Mouse (Mus musculus): ENCODE results near the gene Cdon.
A peak's percentile ranks its signal among the peaks of the same experiment; 100 is the strongest.
"Not testable (repeated sequence)": the region's sequence is repeated elsewhere in the genome, so short reads cannot be mapped to it uniquely, and the experiment has no call there.

Cdon gene

DNA sequence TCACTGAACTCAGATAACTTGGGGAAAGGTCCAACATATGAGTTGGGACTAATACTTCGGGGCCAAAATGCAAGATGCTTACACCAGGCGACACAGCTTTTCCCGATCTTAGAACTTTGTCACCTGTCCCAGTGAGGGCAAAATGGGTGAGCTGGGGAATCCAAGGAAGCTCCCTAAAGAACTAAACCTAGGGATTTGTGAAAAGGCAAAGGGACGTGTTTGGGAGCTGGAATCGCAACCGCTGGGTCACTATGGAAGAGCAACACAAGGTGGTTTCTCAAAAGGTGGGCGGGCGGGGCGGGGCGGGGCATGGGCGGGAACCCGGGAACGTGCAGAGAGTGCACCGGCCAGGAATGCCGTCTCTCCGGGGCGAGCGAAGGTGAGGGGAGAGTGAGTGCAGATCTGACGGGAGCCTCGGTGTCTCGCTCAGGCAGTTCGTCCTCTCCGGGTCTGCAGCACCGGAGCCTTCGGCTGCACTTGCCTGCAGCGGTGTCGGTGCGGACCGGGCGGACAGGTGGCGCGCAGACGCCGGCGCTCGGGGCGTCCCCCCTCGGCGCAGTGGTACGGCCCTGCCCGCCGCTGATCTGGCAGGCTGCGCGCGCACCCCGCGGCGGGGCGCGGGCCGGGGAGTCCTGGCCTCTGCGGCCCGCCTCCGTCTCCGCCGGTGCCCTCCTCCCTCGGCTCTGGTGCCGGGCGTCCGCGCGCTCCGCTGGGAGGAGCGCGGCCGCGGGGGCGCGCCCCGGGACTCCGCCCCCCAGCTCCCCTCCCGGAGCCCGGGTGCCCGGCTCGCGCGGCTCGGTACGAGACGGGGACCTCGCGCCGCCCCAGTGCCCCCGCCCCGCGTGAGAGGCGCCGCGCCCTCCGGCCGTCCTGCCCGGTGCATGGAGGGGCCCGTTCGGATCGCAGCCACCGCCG is at the start of gene Cdon:
Cdon (plus strand) TSS at position 324 of the 915 bp plus-strand sequence.
- DNase-seq (ENCODE audit: low read depth, low spot score): peak; percentile 92

DNA sequence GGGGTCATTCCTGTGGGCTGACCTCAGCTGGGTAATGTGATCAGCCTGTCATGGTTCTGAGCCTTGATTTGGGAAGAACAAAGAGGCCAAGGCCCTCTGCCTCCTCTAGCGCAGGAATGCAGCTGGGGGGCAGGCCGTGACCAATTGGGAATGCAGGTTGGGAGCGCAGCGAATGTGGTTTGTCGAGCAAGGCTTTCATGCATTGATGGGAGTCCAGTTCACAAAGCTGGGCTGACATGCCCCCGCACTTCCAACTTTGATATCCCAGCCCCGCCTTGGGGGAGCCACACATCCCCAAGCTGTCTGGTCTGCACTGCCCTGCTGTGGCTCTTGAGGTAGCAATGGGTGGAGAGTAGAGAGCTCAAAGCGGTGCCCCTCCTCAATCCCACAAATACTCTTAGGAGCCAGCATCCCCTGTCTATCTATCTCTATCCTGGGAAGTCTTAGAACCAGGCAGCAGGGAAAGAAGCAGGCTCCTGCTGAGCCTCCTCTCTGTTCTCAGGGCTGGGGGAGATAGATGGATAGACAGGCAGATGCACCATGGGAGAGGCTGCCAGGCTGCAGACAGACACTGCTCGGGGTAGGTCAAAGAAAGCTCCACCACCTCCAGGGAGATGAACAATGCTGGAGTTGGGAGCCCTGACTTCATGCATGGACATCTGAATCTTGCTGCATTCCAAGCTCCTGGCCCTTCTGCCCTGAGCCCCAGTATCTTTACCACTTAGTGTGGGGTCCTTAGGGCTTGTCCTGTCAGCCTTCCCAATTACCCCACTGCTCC is 48.4 kb upstream of the Cdon start:
- peak; percentile 90 for DNase-seq (ENCODE audit: low read depth, low spot score)

DNA sequence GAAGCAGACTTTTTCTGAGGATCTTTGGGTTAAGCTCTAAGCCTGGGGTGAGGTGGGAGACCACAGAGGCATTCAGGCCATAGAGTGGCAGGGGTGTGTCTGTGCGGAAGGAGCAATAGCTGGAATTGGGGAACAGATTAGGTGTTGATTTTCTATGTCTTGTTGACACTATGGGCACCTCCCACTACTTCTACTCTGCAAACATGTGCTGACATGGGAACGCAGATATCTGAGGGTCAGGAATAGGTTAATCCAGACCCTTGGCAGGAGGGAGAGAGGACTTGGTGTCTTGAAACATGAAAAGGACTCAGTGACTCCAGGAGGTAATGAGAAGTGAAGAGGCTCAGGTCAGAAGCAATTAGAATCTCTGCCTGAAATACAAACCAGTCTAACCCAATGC is 43.0 kb upstream of the Cdon start:
- DNase-seq (ENCODE audit: low read depth, low spot score): no peak

DNA sequence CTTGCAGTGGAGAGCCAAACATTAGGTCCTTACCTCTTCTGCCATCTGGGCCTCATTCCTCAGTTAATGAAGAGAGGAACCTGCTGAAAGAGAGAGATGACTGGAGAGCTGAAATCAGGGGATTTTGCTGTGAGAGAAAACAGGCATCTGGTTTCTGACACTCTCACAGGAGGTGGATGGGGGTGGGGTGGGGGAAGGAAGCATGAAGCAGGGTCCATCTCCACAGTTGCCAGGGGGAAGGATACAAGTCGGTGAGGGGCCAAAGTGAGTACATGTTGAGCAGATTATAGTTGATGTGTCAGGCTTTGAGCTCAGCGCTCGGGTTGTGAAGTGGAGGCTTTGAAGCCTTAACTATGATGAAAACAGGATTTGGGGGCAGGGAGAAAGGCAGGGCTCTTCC is 41.9 kb upstream of the Cdon start:
- DNase-seq (ENCODE audit: low read depth, low spot score): no peak

DNA sequence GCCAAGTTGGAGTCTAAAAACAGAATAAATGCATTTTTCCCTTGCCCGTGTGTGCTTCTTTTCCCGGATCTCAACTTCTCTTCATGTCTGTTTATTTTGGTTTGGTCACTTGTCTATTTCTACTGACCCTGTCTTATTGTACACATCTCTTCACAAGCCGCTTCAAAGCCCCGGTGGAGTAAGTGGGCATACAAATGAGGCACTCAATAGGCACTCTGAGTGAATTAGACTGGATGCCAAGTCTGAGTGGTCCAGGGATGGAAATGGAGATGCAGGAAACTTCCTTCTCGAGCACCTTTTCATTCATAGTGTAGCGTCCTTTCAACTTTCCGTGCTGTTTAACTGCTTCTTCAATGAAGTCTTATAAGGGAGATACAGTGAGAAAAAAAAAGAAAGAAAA is 21.0 kb upstream of the Cdon start:
- no peak for DNase-seq (ENCODE audit: low read depth, low spot score)

DNA sequence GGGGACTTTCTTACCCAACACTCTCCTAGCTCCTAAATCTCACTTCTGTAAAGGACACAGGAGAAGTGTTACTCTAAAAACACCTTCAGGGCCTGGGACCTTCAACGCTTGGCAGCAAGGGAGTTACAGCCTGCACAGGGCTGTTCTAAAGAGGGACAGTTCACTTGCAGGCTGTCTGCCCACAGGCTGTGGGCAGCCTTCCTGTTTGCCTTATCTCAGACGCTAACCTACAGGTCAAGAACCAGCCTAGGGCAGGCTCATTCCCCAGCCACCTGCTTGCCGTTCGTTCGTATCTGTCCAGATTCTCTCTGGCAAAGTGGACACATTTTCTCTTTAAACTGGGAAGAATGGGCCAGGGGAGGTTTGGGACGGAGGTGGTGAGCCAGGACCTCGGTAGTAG is 20.5 kb upstream of the Cdon start:
- DNase-seq (ENCODE audit: low read depth, low spot score): no peak

DNA sequence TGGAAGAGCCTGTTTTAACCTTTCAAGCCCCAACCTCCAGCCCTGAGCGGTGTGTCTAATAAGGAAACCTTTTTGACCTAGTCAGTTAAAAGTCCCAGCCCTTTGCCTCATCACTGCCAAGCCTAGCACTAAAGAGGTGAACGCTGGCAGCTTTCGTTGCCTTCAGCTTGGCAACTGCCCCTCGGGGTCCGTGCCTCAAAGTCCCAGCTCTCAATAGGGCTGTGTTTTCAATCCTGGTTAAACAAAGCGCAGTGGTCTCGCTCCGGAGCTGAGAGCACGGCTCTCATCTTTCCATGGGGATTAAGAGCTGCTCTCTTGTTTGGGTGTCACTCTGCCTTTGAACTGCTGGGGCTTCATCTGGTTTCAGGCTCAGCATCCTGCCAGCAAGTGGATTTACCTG is 20.1 kb upstream of the Cdon start:
- no peak for DNase-seq (ENCODE audit: low read depth, low spot score)

DNA sequence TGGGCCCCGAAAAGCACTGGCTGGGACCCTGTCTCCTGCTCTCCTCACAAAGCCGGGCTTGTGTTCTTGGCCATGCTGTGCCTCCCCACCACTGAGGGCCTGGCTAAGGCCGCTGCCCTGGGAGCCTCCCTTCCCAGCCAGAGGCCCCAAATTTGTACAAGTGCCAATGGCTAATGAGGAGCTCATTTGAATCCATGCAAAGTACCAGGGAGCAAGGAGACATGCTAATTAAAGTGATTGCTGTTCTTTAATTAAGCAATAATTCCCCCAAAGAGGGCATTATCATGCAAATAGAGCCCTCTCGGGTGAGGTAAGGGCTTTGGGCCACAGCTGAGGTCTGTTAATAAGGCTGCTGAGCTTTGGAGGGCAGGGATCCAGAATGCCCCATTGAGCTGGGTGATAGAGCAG is 18.3 kb upstream of the Cdon start:
- DNase-seq (ENCODE audit: low read depth, low spot score): no peak

DNA sequence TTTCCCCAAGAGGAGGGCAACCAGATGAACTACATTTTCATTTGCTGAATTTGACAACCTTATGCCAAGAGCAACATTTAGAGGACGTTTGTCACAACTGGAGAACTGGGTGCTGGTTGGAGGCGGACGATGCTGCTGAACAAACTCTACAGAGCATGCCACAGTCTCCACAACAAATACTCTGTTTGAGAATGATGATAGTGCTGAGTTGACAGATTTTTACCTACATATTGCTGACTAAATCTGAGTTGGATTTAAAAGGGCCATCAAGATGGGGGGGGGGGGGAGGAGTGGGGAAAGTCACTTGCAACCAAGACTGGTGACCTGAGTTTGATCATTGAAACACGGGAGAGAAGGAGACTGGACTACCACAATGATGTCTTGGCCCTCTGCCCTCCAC is 17.4 kb upstream of the Cdon start:
- DNase-seq (ENCODE audit: low read depth, low spot score): no peak

DNA sequence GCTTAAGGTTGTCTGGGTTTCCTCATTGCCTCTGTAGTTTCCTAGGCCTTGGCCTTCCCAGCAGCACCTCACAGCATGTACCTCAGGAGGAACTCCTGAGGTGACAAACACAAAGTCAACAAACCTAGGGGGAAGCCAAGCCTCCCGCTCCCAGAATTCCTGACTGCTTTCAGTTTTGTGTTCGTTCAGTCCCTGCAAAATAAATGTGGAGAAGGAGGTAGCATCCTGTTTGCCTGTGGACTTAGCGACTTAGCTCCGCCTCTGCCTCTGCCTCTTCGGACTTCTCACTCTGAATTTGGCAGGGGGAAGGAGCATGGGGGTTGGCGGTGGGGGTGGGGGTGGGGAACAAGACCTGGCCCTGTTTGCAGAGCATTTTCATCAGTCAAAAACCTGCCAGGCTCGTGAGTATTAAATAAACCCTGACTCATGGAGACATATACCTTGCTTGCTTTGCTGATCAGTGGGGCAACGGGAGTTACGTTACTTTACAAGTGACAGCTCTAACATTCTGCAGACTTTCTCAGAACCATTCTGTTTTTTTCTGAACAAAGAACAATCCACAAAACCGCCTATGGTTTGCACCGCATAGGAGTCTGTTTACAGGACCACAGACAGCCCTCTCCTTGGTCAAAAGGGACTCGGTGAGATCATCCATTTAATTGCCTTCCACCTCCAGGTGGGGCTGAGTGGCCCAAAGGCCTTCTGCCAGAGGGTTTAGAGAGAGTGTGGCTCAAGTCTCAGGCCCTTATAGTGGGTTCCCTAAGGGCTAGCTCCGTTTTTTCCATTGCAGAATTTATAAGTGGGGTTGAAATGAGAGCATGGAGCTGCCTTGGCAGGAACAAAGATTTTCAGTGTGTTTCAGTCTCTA is 15.7 kb upstream of the Cdon start:
- no peak for DNase-seq (ENCODE audit: low read depth, low spot score)

DNA sequence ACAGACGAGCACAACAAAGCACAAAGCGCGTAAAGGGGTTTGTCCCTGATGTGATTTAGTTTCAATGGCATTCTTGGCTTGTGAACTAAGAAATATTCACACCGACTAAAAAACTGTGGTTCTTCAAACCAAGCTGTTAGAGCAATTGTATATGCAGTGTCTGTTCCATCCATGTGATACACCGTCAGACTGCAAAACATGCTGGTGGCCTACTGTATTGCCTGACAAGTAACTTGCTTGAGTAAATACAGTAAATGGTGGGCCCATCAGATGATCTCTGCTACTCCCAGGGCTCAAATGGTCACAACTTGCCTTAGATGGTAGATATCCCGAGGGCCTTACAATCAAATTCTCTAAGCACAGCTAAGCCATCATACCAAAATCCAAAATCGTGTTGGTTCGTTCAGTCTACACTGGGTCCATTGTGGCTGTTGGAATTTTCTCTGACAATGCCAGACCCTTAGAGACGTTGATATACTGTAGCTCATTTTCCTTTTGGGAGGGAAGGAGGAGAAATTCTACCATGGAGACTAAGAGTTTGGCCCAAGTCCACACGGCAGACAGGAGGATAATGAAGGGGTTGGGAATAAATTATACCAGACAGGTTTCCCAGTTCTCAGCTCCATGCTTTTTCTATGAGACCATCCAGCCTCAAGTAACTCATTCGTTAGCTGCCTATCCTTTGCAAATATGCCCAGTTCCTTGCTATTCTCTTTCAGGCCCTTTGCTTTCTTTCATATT is 9.5 kb upstream of the Cdon start:
- no peak for DNase-seq (ENCODE audit: low read depth, low spot score)

DNA sequence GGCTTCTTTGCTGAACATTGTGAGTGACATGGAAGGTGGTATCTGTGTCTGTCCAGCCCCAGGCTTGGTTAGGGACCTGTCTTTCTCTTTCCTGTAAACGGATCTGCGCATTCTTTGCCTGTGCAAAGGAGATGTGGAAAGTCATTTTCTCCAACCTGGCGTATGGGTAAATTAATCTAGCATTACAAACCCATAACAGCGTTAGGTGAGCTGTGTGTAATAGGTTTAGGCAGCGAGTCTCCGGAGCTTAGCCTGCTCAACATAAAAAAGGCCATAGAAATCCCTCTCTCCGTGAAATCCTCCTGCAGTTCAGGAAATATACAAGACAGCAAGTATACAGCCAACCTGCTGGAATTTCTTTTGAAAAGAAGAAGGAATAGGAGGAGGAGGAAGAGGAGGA is 9.0 kb upstream of the Cdon start:
- no peak for DNase-seq (ENCODE audit: low read depth, low spot score)

DNA sequence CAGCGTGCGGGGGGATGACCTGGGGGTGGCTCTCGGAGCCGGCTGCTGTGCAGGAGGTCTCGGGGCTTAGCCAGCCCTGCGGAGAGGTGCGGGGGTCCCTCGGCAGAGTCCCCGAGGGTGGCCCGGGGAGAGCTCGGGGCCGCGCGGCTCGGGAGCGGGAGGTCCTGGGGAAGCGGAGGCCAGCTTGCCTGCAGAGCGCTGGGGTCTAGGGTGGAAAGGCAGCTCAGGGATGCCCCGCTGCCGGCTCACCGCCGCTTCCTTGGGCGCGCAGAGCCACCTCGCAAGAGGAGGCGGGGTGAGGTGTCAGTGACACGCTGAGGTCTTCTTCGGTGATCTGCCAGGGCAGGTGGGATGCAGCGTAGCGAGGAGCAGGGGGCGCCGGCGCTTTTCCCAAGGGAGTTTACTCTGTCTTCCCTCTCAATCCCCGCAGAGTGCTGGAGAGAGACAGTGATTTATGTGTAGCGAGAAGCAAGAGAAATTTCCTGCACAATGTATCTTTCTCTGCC is 855 bp downstream of the Cdon start:
- DNase-seq (ENCODE audit: low read depth, low spot score): peak; percentile 83

DNA sequence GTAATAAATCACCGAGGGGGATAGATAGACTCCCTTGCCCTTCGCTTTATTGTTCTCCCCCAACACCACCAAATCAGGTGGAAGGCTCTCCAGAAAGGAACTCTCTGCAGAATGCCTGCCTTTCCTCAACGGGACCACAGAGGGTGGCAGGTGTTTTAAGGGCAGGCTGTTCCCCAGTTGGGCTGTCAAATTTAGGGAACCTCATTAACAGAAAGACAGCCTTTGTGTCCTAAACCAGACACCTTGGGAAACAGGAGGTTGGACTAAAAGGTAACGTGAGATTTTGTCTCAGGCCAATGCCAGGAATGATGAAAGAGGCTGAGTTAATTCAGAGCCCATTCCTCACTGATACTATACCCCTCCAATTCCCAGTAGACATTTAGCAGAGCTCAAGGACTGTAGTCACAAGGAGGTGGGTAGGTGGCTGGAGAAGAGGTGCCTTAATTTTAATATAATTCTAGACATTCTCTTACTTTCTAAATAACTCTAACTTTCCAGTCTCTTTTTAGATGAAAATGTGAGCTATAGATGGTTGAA is 1.5 kb downstream of the Cdon start:
- peak; percentile 55 for DNase-seq (ENCODE audit: low read depth, low spot score)

DNA sequence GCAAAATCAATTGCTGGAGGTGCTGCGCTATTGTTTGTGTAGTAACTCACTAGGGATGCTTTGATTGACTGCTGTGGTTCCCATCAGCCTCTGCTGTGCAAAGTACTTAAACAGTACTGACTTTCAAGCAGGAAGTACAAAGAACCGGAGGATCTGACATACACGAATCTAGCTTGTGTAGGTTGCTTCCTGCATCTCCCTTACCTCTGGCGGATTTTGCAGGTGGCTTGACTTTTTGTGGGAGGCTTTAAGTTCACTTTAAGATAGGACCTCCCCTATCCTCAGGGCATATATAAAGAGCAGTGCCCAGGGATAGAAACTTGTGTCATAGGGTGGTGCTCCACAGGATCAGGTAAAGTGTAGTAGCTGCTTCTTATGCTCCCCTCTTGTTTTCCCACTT is 2.3 kb downstream of the Cdon start:
- no peak for DNase-seq (ENCODE audit: low read depth, low spot score)

DNA sequence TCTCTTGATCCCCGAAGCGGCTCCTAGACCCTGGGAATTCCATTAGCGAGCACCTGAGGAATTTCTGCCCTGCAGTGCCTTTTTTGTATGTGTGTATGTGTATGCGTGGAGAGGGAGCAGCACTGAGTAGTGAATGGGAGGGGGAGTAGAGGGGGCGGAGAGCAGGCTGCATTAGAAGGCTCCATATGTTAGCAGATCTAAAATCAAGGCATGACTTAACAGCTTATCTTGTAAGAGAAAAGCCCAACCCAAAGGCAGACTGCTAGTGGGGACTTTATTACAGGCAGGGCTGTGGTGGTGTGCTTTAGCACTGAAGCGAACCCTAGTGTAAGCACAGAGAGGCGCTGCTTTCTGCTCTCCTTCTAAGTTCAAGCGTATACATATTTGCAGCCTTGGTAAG is 3.7 kb downstream of the Cdon start:
- DNase-seq (ENCODE audit: low read depth, low spot score): peak; percentile 78

DNA sequence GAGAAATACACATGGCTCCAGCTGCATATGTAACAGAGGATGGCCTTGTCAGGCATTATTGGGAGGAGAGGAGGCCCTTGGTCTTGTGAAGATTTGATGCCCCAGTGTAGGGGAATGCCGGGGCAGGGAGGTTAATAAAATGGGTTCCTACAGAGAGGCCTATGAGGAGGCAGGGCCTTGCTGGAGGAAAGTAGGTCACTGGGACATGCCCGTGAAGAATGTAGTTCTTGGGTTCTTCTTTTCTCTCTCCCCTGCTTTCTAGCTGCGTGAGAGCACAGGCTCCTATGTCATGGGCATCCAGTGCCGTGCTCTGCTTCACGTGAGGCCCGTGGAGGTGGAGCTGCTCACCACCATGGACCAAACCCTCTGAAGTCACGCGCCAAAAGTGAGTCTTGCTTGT is 9.5 kb downstream of the Cdon start:
- DNase-seq (ENCODE audit: low read depth, low spot score): no peak

DNA sequence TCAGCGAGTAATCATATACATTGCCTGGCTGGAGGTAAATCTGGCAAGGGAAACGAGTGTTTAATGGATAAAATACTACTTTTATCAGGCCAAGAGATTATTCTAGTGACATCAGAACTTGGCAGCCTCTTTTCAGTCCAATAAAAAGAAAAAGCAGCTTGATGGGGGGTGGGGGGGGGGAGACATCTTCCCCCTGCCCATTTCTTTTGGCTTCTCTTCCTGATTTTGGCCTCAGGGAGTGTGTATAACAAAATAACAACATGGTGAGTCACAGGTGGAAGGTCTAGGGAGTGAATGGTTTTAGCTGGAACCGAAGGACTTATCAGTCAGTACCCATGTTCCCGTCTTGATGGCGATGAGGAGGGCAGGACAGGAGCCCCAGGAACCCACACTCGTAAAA is 10.5 kb downstream of the Cdon start:
- no peak for DNase-seq (ENCODE audit: low read depth, low spot score)

DNA sequence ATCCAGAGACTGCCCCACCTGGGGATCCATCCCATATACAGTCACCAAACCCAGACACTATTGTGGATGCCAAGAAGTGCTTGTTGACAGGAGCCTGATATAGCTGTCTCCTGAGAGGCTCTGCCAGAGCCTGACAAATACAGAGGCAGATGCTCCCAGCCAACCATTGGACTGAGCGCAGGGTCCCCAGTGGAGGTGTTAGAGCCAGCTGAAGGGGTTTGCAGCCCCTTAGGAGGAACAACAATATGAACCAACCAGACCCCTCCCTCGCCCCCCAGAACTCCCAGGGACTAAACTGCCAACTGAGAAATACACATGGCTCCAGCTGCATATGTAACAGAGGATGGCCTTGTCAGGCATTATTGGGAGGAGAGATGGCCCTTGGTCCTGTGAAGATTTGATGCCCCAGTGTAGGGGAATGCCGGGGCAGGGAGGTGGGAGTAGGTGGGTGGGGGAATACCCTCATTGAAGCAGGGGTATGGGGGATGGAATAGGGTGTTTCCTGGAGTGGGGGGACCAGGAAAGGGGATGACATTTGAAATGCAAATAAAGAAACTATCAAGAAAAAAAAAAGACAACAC is 11.9 kb downstream of the Cdon start:
- DNase-seq (ENCODE audit: low read depth, low spot score): not testable (repeated sequence)

DNA sequence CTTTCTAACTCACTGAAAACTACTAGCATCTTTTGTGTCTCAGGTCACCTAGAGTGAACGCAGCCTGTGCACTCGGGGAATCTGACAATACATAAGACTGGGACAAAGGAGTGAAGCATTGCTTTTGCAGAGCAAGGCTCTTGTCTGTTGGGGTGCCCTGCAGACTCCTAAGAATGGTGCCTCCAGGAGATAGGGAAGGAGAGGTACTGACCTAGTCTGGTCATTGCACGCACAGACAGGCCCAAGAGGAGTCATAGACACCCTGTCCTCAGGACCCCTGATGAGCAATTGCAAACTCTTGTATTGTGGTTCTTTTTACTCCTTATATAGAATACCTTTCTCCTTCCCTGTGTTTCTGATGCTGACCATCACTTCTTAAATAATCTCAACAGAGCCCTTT is 13.4 kb downstream of the Cdon start:
- no peak for DNase-seq (ENCODE audit: low read depth, low spot score)
